Mouse (Mus musculus) ES-Bruce4 (cell line): ENCODE results near the gene Olfr731. TPM values are rescaled to one million over a fixed set of nuclear protein-coding genes. Genes with fewer than 3 reads are reported as not detected.

Experiments used
- H3K27ac ChIP-seq: 2 replicates; pipeline ENCODE4 v1.5.1; 2012; ENCODE audit warnings: low read length, inconsistent platforms; ENCODE audit not compliant: insufficient read depth
- H3K27me3 ChIP-seq: 2 replicates; pipeline ENCODE4 v1.6.1; 2012; ENCODE audit warnings: mild to moderate bottlenecking, low read length, inconsistent platforms; ENCODE audit not compliant: control insufficient read depth, poor library complexity, insufficient read depth, severe bottlenecking
- H3K36me3 ChIP-seq: 2 replicates; pipeline ENCODE4 v1.6.1; 2012; ENCODE audit warnings: inconsistent platforms, mild to moderate bottlenecking, low read length, moderate library complexity; ENCODE audit not compliant: control insufficient read depth, poor library complexity, insufficient read depth, severe bottlenecking
- H3K4me1 ChIP-seq: one replicate; pipeline ENCODE4 v1.8.1; 2011; ENCODE audit warnings: low read length; ENCODE audit not compliant: control insufficient read depth, insufficient read depth
- H3K4me3 ChIP-seq: 2 replicates; pipeline ENCODE4 v1.5.1; 2011; ENCODE audit warnings: low read depth, mild to moderate bottlenecking, low read length
- H3K9ac ChIP-seq: 2 replicates; pipeline ENCODE4 v1.6.1; 2012; ENCODE audit warnings: low read depth, mild to moderate bottlenecking, inconsistent platforms; ENCODE audit not compliant: poor library complexity, severe bottlenecking
- H3K9me3 ChIP-seq: replicated peaks from 2 replicates; pipeline ENCODE4 v1.6.1; 2012; ENCODE audit warnings: mild to moderate bottlenecking, low read length, inconsistent platforms; ENCODE audit not compliant: control insufficient read depth, poor library complexity, insufficient read depth, severe bottlenecking
- CTCF ChIP-seq: IDR thresholded peaks from one replicate; pipeline ENCODE4 v1.8.1; 2011; ENCODE audit warnings: low read depth, low read length
- EP300 ChIP-seq: IDR thresholded peaks from 2 replicates; pipeline ENCODE4 v1.6.1; 2011; ENCODE audit warnings: low read depth, low read length; ENCODE audit not compliant: insufficient read depth
- POLR2A ChIP-seq: IDR thresholded peaks from one replicate; pipeline ENCODE4 v1.8.1; 2011; ENCODE audit warnings: low read length; ENCODE audit not compliant: insufficient read depth
- polyA plus RNA-seq: library from polyadenylated mRNA; stranded (reverse); fragments of >200 nt; gene quantifications from 2 replicates; pipeline ENCODE4 v1.2.4, GENCODE M21; 2011; ENCODE audit warnings: low read depth; ENCODE audit not compliant: missing spikeins, insufficient read depth, insufficient read length

Olfr731 gene
- polyA plus RNA-seq: not detected in 2 replicates

GRCm38 (mm10) chr14:50241766-50242165, at the start of gene Olfr731:
TSS of gene Olfr731 (minus strand) at chr14:50241866.
- TF ChIP-seq POLR2A (no peak), CTCF (no peak), EP300 (no peak)
- Histone ChIP-seq H3K4me3 (no peak within 1 kb of the TSS), H3K9ac (no peak within 1 kb of the TSS), H3K9me3 (no peaks in the 10 kb centered on the region), H3K4me1 (peaks cover 1% of the 10 kb centered on the region), H3K27me3 (no peaks in the 10 kb centered on the region), H3K27ac (no peak within 1 kb of the TSS), H3K36me3 (no peaks in the 10 kb centered on the region)

GRCm38 (mm10) chr14:50284106-50284505, 42.4 kb upstream of the Olfr731 start, which contains the start of gene Olfr732:
TSS of gene Olfr732 (minus strand) at chr14:50284206.
- Histone ChIP-seq H3K36me3 (no peaks in the 10 kb centered on the region), H3K27me3 (no peaks in the 10 kb centered on the region), H3K9me3 (no peaks in the 10 kb centered on the region), H3K4me1 (no peaks in the 10 kb centered on the region), H3K4me3 (no peak within 1 kb of the TSS), H3K27ac (no peak within 1 kb of the TSS), H3K9ac (no peak within 1 kb of the TSS)
- no peak for TF ChIP-seq EP300
- TF ChIP-seq CTCF: no peak
- no peak for TF ChIP-seq POLR2A

GRCm38 (mm10) chr14:50188098-50188497, 53.6 kb downstream of the Olfr731 start, which contains the start of gene Olfr730:
TSS of gene Olfr730 (minus strand) at chr14:50188198.
- no peak for TF ChIP-seq POLR2A
- no peak for TF ChIP-seq EP300
- no peak for TF ChIP-seq CTCF
- no peak within 1 kb of the TSS for H3K9ac ChIP-seq
- no peak within 1 kb of the TSS for H3K4me3 ChIP-seq
- no peak within 1 kb of the TSS for H3K27ac ChIP-seq
- H3K4me1 ChIP-seq: no peaks in the 10 kb centered on the region
- no peaks in the 10 kb centered on the region for H3K9me3 ChIP-seq
- H3K27me3 ChIP-seq: no peaks in the 10 kb centered on the region
- H3K36me3 ChIP-seq: no peaks in the 10 kb centered on the region

Other genes with a start within 250 kb of the Olfr731 start
- not detected in 2 replicates for gene Olfr725, start 201.5 kb downstream of the Olfr731 start, polyA plus RNA-seq
- gene Olfr726, start 150.9 kb downstream of the Olfr731 start, polyA plus RNA-seq: not detected in 2 replicates
- not detected in 2 replicates for gene Olfr727, start 118.7 kb downstream of the Olfr731 start, polyA plus RNA-seq
- not detected in 2 replicates for gene Olfr728, start 99.2 kb downstream of the Olfr731 start, polyA plus RNA-seq
- gene Olfr729, start 89.0 kb downstream of the Olfr731 start, polyA plus RNA-seq: 0.13 TPM in 1 of 2 replicates, not detected in the other
- not detected in 2 replicates for gene Olfr730, start 53.7 kb downstream of the Olfr731 start, polyA plus RNA-seq
- not detected in 2 replicates for gene Olfr732, start 42.3 kb upstream of the Olfr731 start, polyA plus RNA-seq
- not detected in 2 replicates for gene Olfr733, start 59.7 kb upstream of the Olfr731 start, polyA plus RNA-seq
- not detected in 2 replicates for gene Olfr734, start 84.9 kb upstream of the Olfr731 start, polyA plus RNA-seq
- not detected in 2 replicates for gene Olfr735, start 107.0 kb upstream of the Olfr731 start, polyA plus RNA-seq
- gene Tlr11, start 116.0 kb upstream of the Olfr731 start, polyA plus RNA-seq: not detected in 2 replicates
- gene Olfr736, start 139.3 kb upstream of the Olfr731 start, polyA plus RNA-seq: not detected in 2 replicates
- gene Olfr738, start 165.7 kb upstream of the Olfr731 start, polyA plus RNA-seq: not detected in 2 replicates
- gene Olfr739, start 176.8 kb upstream of the Olfr731 start, polyA plus RNA-seq: not detected in 2 replicates
- gene Olfr740, start 203.7 kb upstream of the Olfr731 start, polyA plus RNA-seq: not detected in 2 replicates
- not detected in 2 replicates for gene Olfr741, start 230.9 kb upstream of the Olfr731 start, polyA plus RNA-seq